Mouse (Mus musculus): ENCODE data around the gene Atp13a4. TPM values are rescaled to one million over a fixed set of nuclear protein-coding genes. Genes with fewer than 3 reads are reported as not detected.
A peak's percentile ranks its signal among the peaks of the same experiment; 100 is the strongest.

Atp13a4 gene
- total and polyA plus RNA-seq, 2 experiments from 2014 or later: 5.1 to 7.2 TPM

GRCm38 (mm10) chr16:29560454-29560853, 15.8 kb upstream of the Atp13a4 start:
- Histone ChIP-seq H3K27me3 (ENCODE audit: insufficient read depth, low read length) (no peaks in the 10 kb centered on the region), H3K4me1 (ENCODE audit: insufficient read depth, low read length) (no peaks in the 10 kb centered on the region), H3K4me3 (ENCODE audit: low read length) (0 out of 2 replicates have a peak overlapping the region, but pooled peaks have one; percentile 8), H3K27ac (no peak overlapping the region), H3K9me3 (ENCODE audit: low read length) (no peaks in the 10 kb centered on the region), H3K9ac (replicated peaks; ENCODE audit: low read length) (no peak overlapping the region), H3K36me3 (ENCODE audit: insufficient read depth, low read length) (no peaks in the 10 kb centered on the region), H3K4me2 (ENCODE audit: low read depth, low read length) (peak overlapping the region; percentile 43)
- peak; percentile 27 for DNase-seq (ENCODE audit: low spot score)
- TF ChIP-seq CTCF (IDR thresholded peaks at IDR 0.05; ENCODE audit: low read depth): no peak
- ATAC-seq: peak; percentile 53; the same call in 1 of the 2 replicates
- 37% methylated on average over 10 of the region's 10 CpGs for WGBS

- H3K27ac ChIP-seq: no peak overlapping the region
- 85% methylated on average over 5 of the region's 5 CpGs for WGBS
- no peak for TF ChIP-seq CTCF (IDR thresholded peaks at IDR 0.05; ENCODE audit: low read depth)
- H3K9me3 ChIP-seq (ENCODE audit: low read length): no peaks in the 10 kb centered on the region
- DNase-seq (ENCODE audit: low spot score) (no peak), ATAC-seq (no peak)
- no peak overlapping the region for H3K9ac ChIP-seq (replicated peaks; ENCODE audit: low read length)
- H3K36me3 ChIP-seq (ENCODE audit: insufficient read depth, low read length): no peaks in the 10 kb centered on the region
- H3K4me2 ChIP-seq (ENCODE audit: low read depth, low read length): no peak overlapping the region
- no peaks in the 10 kb centered on the region for H3K4me1 ChIP-seq (ENCODE audit: insufficient read depth, low read length)
- no peak overlapping the region for H3K4me3 ChIP-seq (ENCODE audit: low read length)
- H3K27me3 ChIP-seq (ENCODE audit: insufficient read depth, low read length): no peaks in the 10 kb centered on the region
These were observed 15.0 kb upstream of the Atp13a4 start for GRCm38 (mm10) chr16:29559667-29560066.

GRCm38 (mm10) chr16:29541261-29541683, 3.4 kb downstream of the Atp13a4 start:
- DNase-seq (ENCODE audit: low spot score) (peak; percentile 48), ATAC-seq (0 out of 2 replicates have a peak, but pooled peaks have one; percentile 53)
- TF ChIP-seq CTCF (IDR thresholded peaks at IDR 0.05; ENCODE audit: low read depth): no peak
- WGBS: 62% methylated on average over 11 of the region's 11 CpGs
- Histone ChIP-seq H3K27ac (0 out of 2 replicates have a peak overlapping the region, but pooled peaks have one; percentile 26), H3K4me1 (ENCODE audit: insufficient read depth, low read length) (peaks cover 6% of the 10 kb centered on the region; the same call in 1 of the 2 replicates), H3K4me3 (ENCODE audit: low read length) (peak overlapping the region; percentile 22), H3K36me3 (ENCODE audit: insufficient read depth, low read length) (no peaks in the 10 kb centered on the region), H3K9me3 (ENCODE audit: low read length) (no peaks in the 10 kb centered on the region), H3K4me2 (ENCODE audit: low read depth, low read length) (peak overlapping the region; percentile 37), H3K27me3 (ENCODE audit: insufficient read depth, low read length) (no peaks in the 10 kb centered on the region), H3K9ac (replicated peaks; ENCODE audit: low read length) (0 out of 2 replicates have a peak overlapping the region, but pooled peaks have one; percentile 13)

GRCm38 (mm10) chr16:29539906-29540305, 4.8 kb downstream of the Atp13a4 start:
- Histone ChIP-seq H3K9ac (replicated peaks; ENCODE audit: low read length) (no peak overlapping the region), H3K36me3 (ENCODE audit: insufficient read depth, low read length) (no peaks in the 10 kb centered on the region), H3K4me3 (ENCODE audit: low read length) (no peak overlapping the region), H3K27me3 (ENCODE audit: insufficient read depth, low read length) (no peaks in the 10 kb centered on the region), H3K4me1 (ENCODE audit: insufficient read depth, low read length) (peaks cover 6% of the 10 kb centered on the region; the same call in 1 of the 2 replicates), H3K27ac (peak overlapping the region; percentile 41; the same call in 1 of the 2 replicates), H3K4me2 (ENCODE audit: low read depth, low read length) (peak overlapping the region; percentile 33; the same call in 1 of the 2 replicates), H3K9me3 (ENCODE audit: low read length) (no peaks in the 10 kb centered on the region)
- TF ChIP-seq CTCF (IDR thresholded peaks at IDR 0.05; ENCODE audit: low read depth): no peak
- no peak for ATAC-seq
- no peak for DNase-seq (ENCODE audit: low spot score)

- H3K4me2 ChIP-seq (ENCODE audit: low read depth, low read length): peak overlapping the region; percentile 19; the same call in 1 of the 2 replicates
- peaks cover 6% of the 10 kb centered on the region; the same call in 1 of the 2 replicates for H3K4me1 ChIP-seq (ENCODE audit: insufficient read depth, low read length)
- peak; percentile 74 for DNase-seq (ENCODE audit: low spot score)
- TF ChIP-seq CTCF (IDR thresholded peaks at IDR 0.05; ENCODE audit: low read depth): no peak
- H3K27me3 ChIP-seq (ENCODE audit: insufficient read depth, low read length): no peaks in the 10 kb centered on the region
- ATAC-seq: peak; percentile 80; the same call in 1 of the 2 replicates
- no peaks in the 10 kb centered on the region for H3K36me3 ChIP-seq (ENCODE audit: insufficient read depth, low read length)
- 47% methylated on average over 15 of the region's 15 CpGs for WGBS
- H3K27ac ChIP-seq: 0 out of 2 replicates have a peak overlapping the region, but pooled peaks have one; percentile 26
- H3K9ac ChIP-seq (replicated peaks; ENCODE audit: low read length): no peak overlapping the region
- H3K9me3 ChIP-seq (ENCODE audit: low read length): no peaks in the 10 kb centered on the region
- no peak overlapping the region for H3K4me3 ChIP-seq (ENCODE audit: low read length)
These were observed 8.1 kb downstream of the Atp13a4 start for GRCm38 (mm10) chr16:29536411-29537204.

- Histone ChIP-seq H3K9ac (replicated peaks; ENCODE audit: low read length) (no peak overlapping the region), H3K27me3 (ENCODE audit: insufficient read depth, low read length) (no peaks in the 10 kb centered on the region), H3K36me3 (ENCODE audit: insufficient read depth, low read length) (no peaks in the 10 kb centered on the region), H3K27ac (peak overlapping the region; percentile 26; the same call in 1 of the 2 replicates), H3K4me1 (ENCODE audit: insufficient read depth, low read length) (peaks cover 6% of the 10 kb centered on the region; the same call in 1 of the 2 replicates), H3K4me2 (ENCODE audit: low read depth, low read length) (no peak overlapping the region), H3K4me3 (ENCODE audit: low read length) (no peak overlapping the region), H3K9me3 (ENCODE audit: low read length) (no peaks in the 10 kb centered on the region)
- WGBS: 68% methylated on average over 4 of the region's 4 CpGs
- no peak for TF ChIP-seq CTCF (IDR thresholded peaks at IDR 0.05; ENCODE audit: low read depth)
- DNase-seq (ENCODE audit: low spot score) (no peak), ATAC-seq (no peak)
These were observed 8.8 kb downstream of the Atp13a4 start for GRCm38 (mm10) chr16:29535866-29536265.

All from hindbrain, postnatal 0 days (tissue).